In genomic region chr17:80127331-80128251, GRCm38 (mm10) we compare ENCODE assay signal across 8 mouse cellular contexts. TPM values are rescaled to one million over a fixed set of nuclear protein-coding genes. Genes with fewer than 3 reads are reported as not detected.
DNase-seq lines count a peak whose midpoint lies in the region; ATAC-seq and TF ChIP-seq lines count a peak whose summit lies in the region.

Galm (plus strand) TSS chr17:80127471.

- no peaks in the 10 kb centered on the region for H3K27me3 ChIP-seq in hindbrain, postnatal 0 days (ENCODE audit: insufficient read depth, low read length)

- ATAC-seq in hindbrain, postnatal 0 days, result peak; percentile 82

- peak within 1 kb of the TSS; percentile 83 for H3K4me2 ChIP-seq in hindbrain, postnatal 0 days (ENCODE audit: low read depth, low read length)

- peak within 1 kb of the TSS; percentile 38 for H3K4me3 ChIP-seq in cortical plate, adult 2 months (ENCODE audit: insufficient read depth, low read length)
- H3K4me3 ChIP-seq in hindbrain, postnatal 0 days (ENCODE audit: low read length), result peak within 1 kb of the TSS; percentile 48
- H3K4me3 ChIP-seq in left cerebral cortex, adult 2 months, result peak within 1 kb of the TSS; percentile 51
- H3K4me3 ChIP-seq in macrophage (ENCODE audit: inconsistent target), result peak within 1 kb of the TSS; percentile 44

- peak; percentile 57 to 60 for DNase-seq in adrenal gland, adult 18-20 months (ENCODE audit: low spot score in 2 of 2)
- peak; percentile 69 for DNase-seq in gastrocnemius, postnatal 14 days
- DNase-seq in hindbrain, postnatal 0 days (ENCODE audit: low spot score), result peak; percentile 71
- DNase-seq in left cerebral cortex, adult 2 months (ENCODE audit: extremely low spot score in 1 of 2, low spot score in 2 of 2), result peak; percentile 24 to 32
- DNase-seq in retina, postnatal 7 days (ENCODE audit: low read depth, low spot score), result peak; percentile 8
- peak; percentile 82 for DNase-seq in yolk sac, embryonic 10.5 days (ENCODE audit: low spot score)

- intact Hi-C loops in gastrocnemius, postnatal 14 days (cut with DNase I; ENCODE audit: low total_unique reads), result no loop called here
- intact Hi-C loops in left cerebral cortex, adult 2 months (cut with DNase I), result loop anchor here (2.0 kb wide), 2 partner anchors 43 to 65 kb away; partner anchors contain the start of gene Hnrnpll

- H3K9me3 ChIP-seq in hindbrain, postnatal 0 days (ENCODE audit: low read length), result no peaks in the 10 kb centered on the region

- peaks cover 2% of the 10 kb centered on the region; the same call in 1 of the 2 replicates for H3K4me1 ChIP-seq in cortical plate, adult 2 months (ENCODE audit: control insufficient read depth, insufficient read depth, low read length)
- no peaks in the 10 kb centered on the region for H3K4me1 ChIP-seq in hindbrain, postnatal 0 days (ENCODE audit: insufficient read depth, low read length)

- TF ChIP-seq POLR2A in cortical plate, adult 2 months (IDR thresholded peaks at IDR 0.05; ENCODE audit: extremely low read depth, insufficient read depth, low read length), result no peak

- no peaks in the 10 kb centered on the region for H3K36me3 ChIP-seq in hindbrain, postnatal 0 days (ENCODE audit: insufficient read depth, low read length)
- no peaks in the 10 kb centered on the region for H3K36me3 ChIP-seq in macrophage (ENCODE audit: inconsistent target)

- peaks cover 8% of the 10 kb centered on the region; the same call in 1 of the 2 replicates for H3K79me2 ChIP-seq in macrophage (ENCODE audit: inconsistent target)

- WGBS in hindbrain, postnatal 0 days, result 6% methylated on average over 30 of the region's 30 CpGs
- 3% methylated on average over 30 of the region's 30 CpGs for WGBS in macrophage (ENCODE audit: missing documents)

- peak within 1 kb of the TSS; percentile 44 for H3K9ac ChIP-seq in hindbrain, postnatal 0 days (replicated peaks; ENCODE audit: low read length)

- H3K27ac ChIP-seq in cortical plate, adult 2 months (ENCODE audit: insufficient read depth, low read length), result peak within 1 kb of the TSS; percentile 32; the same call in 1 of the 2 replicates
- peak within 1 kb of the TSS; percentile 27 for H3K27ac ChIP-seq in hindbrain, postnatal 0 days
- H3K27ac ChIP-seq in left cerebral cortex, adult 2 months, result peak within 1 kb of the TSS; percentile 70
- H3K27ac ChIP-seq in macrophage, result peak within 1 kb of the TSS; percentile 98

- no peak for TF ChIP-seq CTCF in cortical plate, adult 2 months (IDR thresholded peaks at IDR 0.05; ENCODE audit: extremely low read depth, insufficient read depth, low read length)
- TF ChIP-seq CTCF in hindbrain, postnatal 0 days (IDR thresholded peaks at IDR 0.05; ENCODE audit: low read depth), result no peak
- TF ChIP-seq CTCF in left cerebral cortex, adult 2 months (IDR thresholded peaks at IDR 0.05), result no peak

RNA-seq across cellular contexts. Expression of gene Galm, which starts in this region (rescaled TPM):
- total RNA-seq in adrenal gland, adult 18-20 months (2021), result 10 to 100 TPM; 17.7 to 22.6 TPM
- 2.2 and 2.4 TPM in 2 replicates for polyA plus RNA-seq in cortical plate, adult 2 months (2012; rRNA removed)
- 1 to 10 TPM; 1.7 to 2.4 TPM for total RNA-seq in gastrocnemius, postnatal 14 days (2021)
- 1.9 and 2.6 TPM in 2 replicates for total RNA-seq in hindbrain, postnatal 0 days (2014; rRNA removed)
- polyA plus RNA-seq in hindbrain, postnatal 0 days (2015; fragmentation: Nextera tagmentation; extraction: Ambion mirVana), result 2.4 and 2.8 TPM in 2 replicates
- total RNA-seq in left cerebral cortex, adult 2 months (2021), result 1 to 10 TPM; 1.8 to 2.6 TPM
- total RNA-seq in macrophage (2018; cell fraction: chromatin; rRNA removed), result 10 to 100 TPM in 2 of 26 experiments, 1 to 10 TPM in 24; 2.2 to 15.0 (median 5.3) TPM
- total RNA-seq in macrophage (2018; cell fraction: cytosol; rRNA removed), result 10 to 100 TPM; 11.6 to 23.5 (median 16.7) TPM
- total RNA-seq in macrophage (2018; cell fraction: nucleus; rRNA removed), result 10 to 100 TPM in 15 of 26 experiments, 1 to 10 TPM in 11; 6.1 to 17.6 (median 10.7) TPM
- polyA plus RNA-seq in macrophage (2018), result 19.7 to 26.5 TPM (median 19.9 TPM) in 3 replicates

Comparison
In these comparisons a context has a peak if more than half of its experiments do, and no peak if none do; other contexts are left out.
1. Peak in every context shown above with its lines: DNase-seq, ATAC-seq, H3K4me3 ChIP-seq and H3K27ac ChIP-seq.
2. DNase-seq: peak in every context shown above with its lines; median percentile 82 in yolk sac, embryonic 10.5 days; 71 in hindbrain, postnatal 0 days; 69 in gastrocnemius, postnatal 14 days; 58 in adrenal gland, adult 18-20 months; 28 in left cerebral cortex, adult 2 months; 8 in retina, postnatal 7 days.
3. H3K27ac ChIP-seq: peak in every context shown above with its lines; median percentile 98 in macrophage; 70 in left cerebral cortex, adult 2 months; 32 in cortical plate, adult 2 months; 27 in hindbrain, postnatal 0 days.